Mouse (Mus musculus) heart, embryonic 14.5 days (tissue): ENCODE measurements at regions not wholly inside any gene's neighbourhood (a gene's known extent, or its start where the extent isn't known, plus 50 kb on each side); places are given as distances from the start of the nearest gene placed in this dataset.

Experiments
- ATAC-seq: fragments of 200-750 bp; cut with Nextera tagmentation; 2 replicates; pipeline ENCODE4 v1.8.0; 2017; ENCODE audit warnings: low read depth, moderate TSS enrichment; ENCODE audit not compliant: insufficient number of reproducible peaks, insufficient read depth, low FRiP score
- H3K27ac ChIP-seq, 2 experiments: fragments of 200-500 bp in 1 of 2; fragments of 300-500 bp in 1 of 2; sonication (generic) in 1 of 2; replicated peaks in 1 of 2; 2 replicates each; pipeline ENCODE4 v1.5.1; 2012 to 2014; ENCODE audit warnings: low read depth in 2 of 2, low read length in 2 of 2, control low read depth in 1 of 2, mild to moderate bottlenecking in 1 of 2, mixed read lengths in 1 of 2; ENCODE audit not compliant: control insufficient read depth in 1 of 2, insufficient read depth in 1 of 2
- H3K27me3 ChIP-seq: fragments of 300-500 bp; sonication (generic); 2 replicates; pipeline ENCODE4 v1.6.1; 2014; ENCODE audit warnings: mild to moderate bottlenecking, low read length, control low read depth; ENCODE audit not compliant: control insufficient read depth, insufficient read depth
- H3K36me3 ChIP-seq: fragments of 300-500 bp; sonication (generic); 2 replicates; pipeline ENCODE4 v1.6.1; 2014; ENCODE audit warnings: mild to moderate bottlenecking, control low read depth, low read length, mixed read lengths; ENCODE audit not compliant: control insufficient read depth, insufficient read depth
- H3K4me1 ChIP-seq, 2 experiments: fragments of 200-500 bp in 1 of 2; fragments of 300-500 bp in 1 of 2; sonication (generic) in 1 of 2; 2 replicates each; pipeline ENCODE4 v1.6.1; 2012 to 2014; ENCODE audit warnings: low read length in 2 of 2, control low read depth in 1 of 2, mixed read lengths in 1 of 2; ENCODE audit not compliant: control insufficient read depth in 2 of 2, insufficient read depth in 2 of 2
- H3K4me2 ChIP-seq: fragments of 300-500 bp; sonication (generic); 2 replicates; pipeline ENCODE4 v1.6.1; 2014; ENCODE audit warnings: mild to moderate bottlenecking, low read length
- H3K4me3 ChIP-seq, 2 experiments: fragments of 200-500 bp in 1 of 2; fragments of 300-500 bp in 1 of 2; sonication (generic) in 1 of 2; 2 replicates each; pipeline ENCODE4 v1.5.1; 2012 to 2014; ENCODE audit warnings: low read length in 2 of 2, mild to moderate bottlenecking in 2 of 2, control low read depth in 1 of 2, low read depth in 1 of 2, moderate library complexity in 1 of 2; ENCODE audit not compliant: control insufficient read depth in 1 of 2, insufficient read depth in 1 of 2
- H3K9ac ChIP-seq: fragments of 300-500 bp; sonication (generic); 2 replicates; pipeline ENCODE4 v1.6.1; 2014; ENCODE audit warnings: mild to moderate bottlenecking, low read length
- H3K9me3 ChIP-seq: fragments of 300-500 bp; sonication (generic); 2 replicates; pipeline ENCODE4 v1.6.1; 2016; ENCODE audit warnings: low read length, control low read depth; ENCODE audit not compliant: control insufficient read depth
- WGBS: fragments of 180-500 bp; shearing (Covaris S2); extraction: QIAGEN DNeasy Blood & Tissue Kit; methylation state at CpG from one replicate; pipeline ENCODE4 v1.1.7; 2014; 5-methylcytosine and 5-hydroxymethylcytosine counted together

GRCm38 (mm10) chr1:92703270-92703669 lies 54.6 kb upstream of the Otos start:
- WGBS = 76% methylated on average over 3 of the region's 3 CpGs
- Histone ChIP-seq H3K27ac (peak overlapping the region; percentile 34 to 44; a peak in 2 of 4 replicates), H3K4me3 (no peak overlapping the region), H3K4me2 (0 out of 2 replicates have a peak overlapping the region, but pooled peaks have one; percentile 1), H3K27me3 (no peaks in the 10 kb centered on the region; the same call in 1 of the 2 replicates), H3K9ac (no peak overlapping the region), H3K4me1 (peaks cover 27 to 32% of the 10 kb centered on the region in 2 experiments), H3K9me3 (no peaks in the 10 kb centered on the region), H3K36me3 (no peaks in the 10 kb centered on the region)
- no peak for ATAC-seq

GRCm38 (mm10) chr1:92700107-92700506 lies 51.5 kb upstream of the Otos start:
- Histone ChIP-seq H3K9ac (peak overlapping the region; percentile 23; the same call in 1 of the 2 replicates), H3K4me1 (peaks cover 39 to 45% of the 10 kb centered on the region in 2 experiments), H3K27me3 (no peaks in the 10 kb centered on the region; the same call in 1 of the 2 replicates), H3K27ac (no peak overlapping the region), H3K4me2 (no peak overlapping the region), H3K4me3 (no peak overlapping the region), H3K36me3 (no peaks in the 10 kb centered on the region), H3K9me3 (no peaks in the 10 kb centered on the region)
- WGBS = 84% methylated on average over 2 of the region's 2 CpGs
- no peak for ATAC-seq

- peak overlapping the region; percentile 46 to 70; a peak in 3 of 4 replicates for H3K27ac ChIP-seq
- peak overlapping the region; percentile 23 for H3K9ac ChIP-seq
These were observed 51.1 kb upstream of the Otos start for GRCm38 (mm10) chr1:92699697-92700096.

GRCm38 (mm10) chr1:92699048-92699447 lies 50.4 kb upstream of the Otos start:
- H3K4me2 ChIP-seq = no peak overlapping the region
- peak overlapping the region; percentile 70 to 75 for H3K27ac ChIP-seq
- H3K4me3 ChIP-seq = no peak overlapping the region
- peak; percentile 88 for ATAC-seq
- under 1% methylated on average over 9 of the region's 9 CpGs for WGBS
- no peaks in the 10 kb centered on the region for H3K36me3 ChIP-seq
- H3K27me3 ChIP-seq = no peaks in the 10 kb centered on the region; the same call in 1 of the 2 replicates
- peaks cover 37 to 43% of the 10 kb centered on the region in 2 experiments for H3K4me1 ChIP-seq
- H3K9ac ChIP-seq = 0 out of 2 replicates have a peak overlapping the region, but pooled peaks have one; percentile 23
- no peaks in the 10 kb centered on the region for H3K9me3 ChIP-seq

More at GRCm38 (mm10) chr1:92699697-92700096, 51.1 kb upstream of the Otos start:
- no peaks in the 10 kb centered on the region for H3K9me3 ChIP-seq
- H3K4me2 ChIP-seq = no peak overlapping the region
- H3K27me3 ChIP-seq = no peaks in the 10 kb centered on the region; the same call in 1 of the 2 replicates
- H3K4me1 ChIP-seq = peaks cover 39 to 45% of the 10 kb centered on the region in 2 experiments
- no peaks in the 10 kb centered on the region for H3K36me3 ChIP-seq
- no peak overlapping the region for H3K4me3 ChIP-seq
- no peak for ATAC-seq
- WGBS = 14% methylated on average over 6 of the region's 6 CpGs

- peak overlapping the region; percentile 70 to 75 for H3K27ac ChIP-seq
- H3K9ac ChIP-seq = peak overlapping the region; percentile 42
- no peaks in the 10 kb centered on the region for H3K36me3 ChIP-seq
- peaks cover 32 to 38% of the 10 kb centered on the region in 2 experiments for H3K4me1 ChIP-seq
- 87% methylated on average over 3 of the region's 3 CpGs for WGBS
- H3K9me3 ChIP-seq = no peaks in the 10 kb centered on the region
- no peaks in the 10 kb centered on the region; the same call in 1 of the 2 replicates for H3K27me3 ChIP-seq
- ATAC-seq = no peak
- H3K4me2 ChIP-seq = no peak overlapping the region
- no peak overlapping the region for H3K4me3 ChIP-seq
These were observed 49.9 kb upstream of the Otos start for GRCm38 (mm10) chr1:92698541-92698940.
